Mouse (Mus musculus) retina, embryonic 14.5 days (tissue): ENCODE data around the gene Myl9.
"Not testable (repeated sequence)": the region's sequence is repeated elsewhere in the genome, so short reads cannot be mapped to it uniquely, and the experiment has no call there.

Source experiments
- DNase-seq: peaks from one replicate; pipeline ENCODE4 v3.0.0-alpha.2; 2015; ENCODE audit warnings: low spot score

The Myl9 gene

GRCm38 (mm10) chr2:156784891-156785290 is 9.7 kb downstream of the Myl9 start:
- no peak for DNase-seq

DNA sequence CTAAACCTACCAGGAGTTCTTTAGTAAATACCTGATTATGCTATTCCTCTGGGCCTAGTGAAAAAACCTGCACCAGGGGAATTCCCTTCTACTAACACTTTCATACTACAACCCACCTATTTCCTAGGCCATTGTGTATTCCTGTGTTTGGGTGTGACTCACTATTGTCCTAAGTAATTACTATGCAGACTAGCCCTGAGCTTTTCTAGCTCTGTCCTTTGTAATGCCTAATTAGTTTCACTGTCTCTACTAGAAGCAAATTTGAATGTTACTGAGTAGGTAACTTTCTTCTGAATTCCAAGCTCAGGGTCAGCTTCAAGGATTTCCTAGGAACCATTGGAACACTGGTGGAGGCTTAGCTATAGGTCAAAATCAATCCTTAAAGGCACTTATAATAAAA is 11.1 kb downstream of the Myl9 start:
- not testable (repeated sequence) for DNase-seq

DNA sequence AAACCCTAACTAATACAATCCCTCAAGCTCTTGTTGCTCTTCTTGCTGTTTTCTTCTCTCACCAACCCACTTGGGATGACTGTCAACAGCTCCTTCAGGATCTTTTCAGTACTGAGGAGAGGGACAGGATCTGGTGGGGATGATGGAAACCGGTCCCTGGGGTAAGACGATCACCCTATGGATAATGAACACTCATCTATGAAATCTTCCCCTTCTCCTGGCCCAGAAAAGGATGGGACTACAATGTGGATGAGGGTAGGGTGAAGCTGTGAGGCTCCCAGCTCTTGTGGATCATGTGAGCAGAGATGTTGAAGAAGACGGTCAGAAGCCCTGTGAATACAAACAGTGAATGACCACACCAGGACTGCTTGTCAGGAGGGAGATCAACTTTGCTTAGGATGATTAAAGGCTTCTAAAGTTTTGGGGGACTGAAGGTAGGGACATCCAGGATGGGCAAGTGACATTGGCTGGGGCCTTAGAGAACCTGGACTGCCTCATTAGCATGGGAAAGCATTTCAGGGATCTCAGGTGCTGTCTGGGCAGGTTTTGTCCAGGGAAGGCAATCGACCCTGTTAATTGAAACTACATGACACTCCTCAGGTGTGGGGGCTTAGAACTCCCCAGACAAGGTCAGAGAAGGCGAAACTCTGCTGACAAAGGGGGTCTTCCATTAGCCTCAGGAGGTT is 12.0 kb downstream of the Myl9 start:
- no peak for DNase-seq

DNA sequence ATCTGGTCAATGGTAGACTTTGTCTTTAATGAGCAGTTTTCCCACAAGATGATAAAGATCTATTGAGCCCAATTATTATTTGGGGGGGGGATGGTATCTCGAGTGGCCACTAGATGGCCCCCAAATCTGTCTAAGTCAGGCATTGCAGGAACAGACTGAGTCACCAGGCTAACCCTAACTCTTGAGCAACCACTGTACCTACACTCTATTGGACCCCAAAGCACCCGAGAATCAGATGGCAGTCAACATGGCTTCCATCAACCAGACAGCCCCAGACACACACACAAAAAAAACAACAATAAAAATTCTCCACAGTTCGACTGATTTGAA is 12.5 kb downstream of the Myl9 start:
- DNase-seq = peak; percentile 40

DNA sequence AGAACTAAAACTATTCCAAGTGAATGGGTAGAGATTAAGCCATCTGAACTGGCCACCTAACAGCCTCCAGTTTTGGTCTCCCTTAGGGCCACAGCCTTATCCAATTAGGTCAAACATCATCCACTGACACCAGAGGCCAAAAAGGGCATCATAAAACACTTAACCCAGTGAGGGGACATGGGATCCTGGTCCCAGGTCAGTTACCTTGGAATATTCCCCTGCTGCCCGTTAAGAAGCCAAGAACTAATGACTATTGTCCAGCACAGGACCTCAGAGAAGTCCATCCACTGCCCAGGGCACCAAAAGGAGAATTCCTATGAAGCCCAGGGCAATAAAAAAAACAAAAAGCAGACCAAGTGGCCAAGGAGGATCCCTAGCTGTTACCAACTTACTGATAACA is 13.6 kb downstream of the Myl9 start:
- DNase-seq = no peak

GRCm38 (mm10) chr2:156798516-156798915 is 23.3 kb downstream of the Myl9 start:
- no peak for DNase-seq

DNA sequence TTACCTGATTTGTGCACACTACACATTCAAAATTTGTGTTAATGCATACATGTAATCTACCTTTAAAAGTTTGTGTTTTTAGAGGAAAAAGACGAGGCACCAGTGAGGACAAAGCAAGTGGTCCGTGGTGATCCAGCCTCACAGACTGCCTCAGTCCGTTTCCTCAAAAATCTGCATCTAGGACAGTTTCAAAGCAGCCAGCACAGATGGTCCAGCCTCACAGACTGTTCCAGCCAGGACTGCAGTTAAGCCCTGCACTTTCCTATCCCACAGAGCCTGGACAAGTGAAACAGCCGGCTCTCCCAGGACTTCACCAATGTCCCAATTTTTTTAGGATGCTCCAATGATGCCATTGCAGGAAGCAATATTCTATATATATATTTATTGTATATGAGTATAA is 25.8 kb downstream of the Myl9 start:
- no peak for DNase-seq

GRCm38 (mm10) chr2:156802116-156802515 is 26.9 kb downstream of the Myl9 start:
- DNase-seq = not testable (repeated sequence)

GRCm38 (mm10) chr2:156803698-156804372 is 28.6 kb downstream of the Myl9 start:
- no peak for DNase-seq

DNA sequence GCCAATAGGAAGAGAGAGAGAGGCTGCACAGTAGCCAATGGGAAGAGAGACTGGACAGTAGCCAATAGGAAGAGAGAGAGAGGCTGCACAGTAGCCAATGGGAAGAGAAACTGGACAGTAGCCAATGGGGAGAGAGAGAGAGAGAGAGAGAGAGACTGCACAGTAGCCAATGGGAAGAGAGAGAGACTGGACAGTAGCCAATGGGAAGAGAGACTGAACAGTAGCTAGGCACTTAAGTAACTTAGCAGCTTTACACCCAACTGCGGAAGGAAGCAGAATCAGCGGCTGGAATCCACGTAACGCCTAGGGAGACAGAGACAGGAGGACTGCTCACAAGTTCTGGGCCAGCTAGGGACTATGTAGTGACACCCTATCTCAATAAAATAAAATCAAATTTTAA is 29.4 kb downstream of the Myl9 start:
- DNase-seq = no peak

- no peak for DNase-seq
Measured at GRCm38 (mm10) chr2:156806886-156807285, 31.7 kb downstream of the Myl9 start.

GRCm38 (mm10) chr2:156809579-156809978 is 34.4 kb downstream of the Myl9 start:
- DNase-seq = peak; percentile 92

- no peak for DNase-seq
Measured at GRCm38 (mm10) chr2:156810716-156811115, 35.5 kb downstream of the Myl9 start.

DNA sequence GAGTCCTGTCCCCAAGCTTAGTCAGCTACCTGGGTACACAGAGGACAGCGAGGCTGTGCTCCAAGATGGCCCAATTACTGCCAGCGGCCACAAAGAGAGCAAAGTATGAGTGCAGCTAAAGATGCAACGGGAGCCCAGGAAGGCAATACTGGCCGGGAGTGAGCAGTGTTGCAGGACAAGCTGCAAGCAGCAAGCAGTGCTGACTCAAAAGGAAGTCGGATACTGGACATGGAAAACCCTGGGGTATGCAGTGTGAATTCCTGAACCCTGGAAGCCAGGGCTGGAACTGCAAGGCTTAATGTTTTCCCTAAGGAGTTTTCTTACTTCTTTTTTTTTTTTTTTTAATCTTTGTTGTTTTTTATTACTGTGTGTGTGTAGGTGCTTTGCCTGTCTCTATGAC is 36.3 kb downstream of the Myl9 start:
- DNase-seq = no peak

- peak; percentile 60 for DNase-seq
Measured at GRCm38 (mm10) chr2:156814344-156814801, 39.2 kb downstream of the Myl9 start.

- DNase-seq = peak; percentile 27
Measured at GRCm38 (mm10) chr2:156814893-156815292, 39.7 kb downstream of the Myl9 start.

- no peak for DNase-seq
Measured at GRCm38 (mm10) chr2:156815412-156815811, 40.2 kb downstream of the Myl9 start.

DNA sequence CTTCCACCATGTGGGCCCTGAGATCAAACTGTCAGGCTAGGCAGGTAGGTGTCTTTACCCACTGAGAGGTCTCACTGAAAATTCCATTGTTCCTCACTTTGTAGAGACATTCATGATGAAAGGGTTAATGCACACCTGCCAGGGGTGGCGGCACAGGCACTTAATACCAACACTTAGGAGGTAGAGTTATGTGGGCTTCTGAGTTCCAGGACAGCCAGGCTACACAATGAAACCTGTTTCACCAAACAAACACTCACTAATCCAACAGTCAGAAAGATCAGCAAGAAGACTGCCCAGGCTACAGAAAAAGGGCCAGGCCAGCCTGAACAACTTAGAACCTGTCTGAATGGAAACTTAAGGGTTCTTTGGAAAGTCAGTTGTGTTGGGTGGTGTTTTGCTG is 40.9 kb downstream of the Myl9 start:
- no peak for DNase-seq

DNA sequence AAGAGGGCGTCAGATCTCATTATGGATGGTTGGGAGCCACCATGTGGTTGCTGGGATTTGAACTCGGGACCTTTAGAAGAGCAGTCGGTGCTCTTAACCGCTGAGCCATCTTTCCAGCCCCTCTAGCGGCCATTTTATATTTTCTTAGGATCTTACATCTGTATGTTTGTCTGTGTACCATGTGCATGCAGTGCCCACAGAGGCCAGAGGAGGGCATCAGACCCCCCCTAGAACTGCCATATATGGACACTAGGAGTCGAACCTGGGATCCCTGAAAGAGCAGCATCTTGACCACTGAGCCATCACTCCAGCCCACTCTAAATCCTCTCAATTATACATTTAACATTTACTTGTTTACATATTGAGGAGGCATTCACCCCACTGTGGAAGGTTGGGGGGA is 49.9 kb downstream of the Myl9 start:
- DNase-seq = not testable (repeated sequence)
